Mouse (Mus musculus): ENCODE results near the gene Ddc.

Gene Ddc

DNA sequence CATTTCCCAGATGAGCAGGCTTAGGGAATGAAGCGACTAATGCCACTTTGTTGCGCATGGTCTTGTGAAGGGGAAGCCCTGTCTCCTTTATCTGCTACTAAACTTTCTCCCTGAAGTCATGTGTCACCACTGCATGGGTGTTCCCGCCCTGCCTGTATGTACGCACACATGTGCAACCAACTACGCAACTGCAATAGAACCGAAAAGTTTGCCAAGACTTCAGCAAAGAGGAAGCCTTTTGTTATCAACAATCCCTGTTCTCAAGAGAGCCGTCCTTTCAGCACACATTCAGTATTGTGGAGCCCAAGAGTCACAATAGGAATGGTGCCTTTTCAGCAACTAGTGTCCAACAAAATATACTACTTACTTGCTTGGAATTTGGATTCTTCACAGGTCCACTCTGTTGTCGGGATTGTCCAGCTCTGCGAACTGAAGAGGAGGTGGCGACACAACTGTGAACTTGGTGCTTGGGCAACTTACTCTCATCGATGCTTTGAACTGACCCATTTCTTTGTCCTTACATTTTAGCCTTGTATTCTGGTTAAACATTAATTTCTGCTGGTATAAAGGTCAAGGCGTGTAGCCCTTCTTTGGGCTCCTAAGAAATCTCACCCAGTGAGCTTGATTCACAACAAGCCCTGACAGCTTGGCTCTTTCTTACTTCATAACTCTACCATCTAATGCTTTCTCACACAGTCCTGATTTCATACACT, at the start of gene Ddc:
Gene Ddc, minus strand, starts transcription at position 500 of the 713 bp plus-strand sequence.
- DNase-seq, result no peak

GRCm38 (mm10) chr11:11945766-11946165, 47.8 kb upstream of the Ddc start:
- DNase-seq, result no peak

DNA sequence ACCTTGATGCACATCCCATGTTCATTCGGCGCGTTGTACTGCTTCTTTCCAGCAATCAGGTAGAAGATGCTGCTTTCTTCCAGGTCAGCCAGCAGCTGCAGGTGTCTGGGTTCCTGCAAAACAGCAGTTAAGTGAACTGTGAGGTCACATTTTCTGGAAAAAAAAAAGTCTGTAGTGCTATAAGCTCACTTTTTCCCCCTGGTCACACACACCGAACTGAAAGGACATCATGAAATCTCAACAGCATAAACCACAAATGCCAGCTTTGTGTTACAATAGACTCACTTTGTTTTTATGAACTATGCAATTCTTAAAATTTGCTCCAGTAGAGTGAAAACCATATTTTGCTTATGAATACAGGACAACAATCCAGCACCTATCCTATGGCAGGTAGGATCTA, 46.9 kb upstream of the Ddc start:
- no peak for DNase-seq

- no peak for DNase-seq
These were observed 46.1 kb upstream of the Ddc start for GRCm38 (mm10) chr11:11944082-11944349.

DNA sequence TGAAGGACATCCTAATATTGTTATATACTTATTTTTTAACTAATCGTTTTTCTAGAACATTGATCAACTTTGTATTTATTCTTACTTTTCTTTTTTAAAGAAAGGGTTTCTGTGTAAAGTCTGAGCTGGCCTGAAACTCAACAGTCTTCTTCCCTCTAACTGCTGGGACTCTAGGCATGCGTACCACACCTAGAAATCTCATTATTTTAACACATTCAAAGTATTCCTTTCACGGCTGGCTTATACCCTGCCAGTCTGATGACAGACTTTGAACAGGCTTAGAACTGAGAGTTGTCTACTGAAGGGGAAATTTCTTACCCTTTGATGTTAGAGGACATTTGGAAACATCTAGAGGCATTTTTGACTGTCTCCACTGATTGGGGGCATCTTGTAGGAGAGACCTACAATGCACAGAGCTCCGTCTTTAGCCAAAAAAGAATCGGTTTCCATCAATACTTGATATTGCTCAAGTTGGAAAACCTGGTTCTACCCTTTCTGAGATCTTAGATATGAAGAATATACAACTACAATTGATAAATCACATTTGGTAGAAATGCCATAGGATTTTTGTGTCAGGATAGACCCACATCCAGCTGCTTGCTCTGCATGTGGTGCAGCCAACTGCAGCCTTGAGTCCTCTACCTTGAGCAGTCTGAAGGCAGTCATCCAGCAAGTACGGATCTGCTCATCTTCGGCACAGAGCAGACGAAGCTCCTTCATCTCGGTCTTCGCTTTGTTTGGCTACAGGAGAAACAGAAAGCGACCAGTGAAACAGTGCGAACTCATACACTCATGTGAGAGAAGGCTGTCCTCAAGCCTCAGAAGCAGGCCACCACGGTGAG, 45.5 kb upstream of the Ddc start:
- no peak for DNase-seq

DNA sequence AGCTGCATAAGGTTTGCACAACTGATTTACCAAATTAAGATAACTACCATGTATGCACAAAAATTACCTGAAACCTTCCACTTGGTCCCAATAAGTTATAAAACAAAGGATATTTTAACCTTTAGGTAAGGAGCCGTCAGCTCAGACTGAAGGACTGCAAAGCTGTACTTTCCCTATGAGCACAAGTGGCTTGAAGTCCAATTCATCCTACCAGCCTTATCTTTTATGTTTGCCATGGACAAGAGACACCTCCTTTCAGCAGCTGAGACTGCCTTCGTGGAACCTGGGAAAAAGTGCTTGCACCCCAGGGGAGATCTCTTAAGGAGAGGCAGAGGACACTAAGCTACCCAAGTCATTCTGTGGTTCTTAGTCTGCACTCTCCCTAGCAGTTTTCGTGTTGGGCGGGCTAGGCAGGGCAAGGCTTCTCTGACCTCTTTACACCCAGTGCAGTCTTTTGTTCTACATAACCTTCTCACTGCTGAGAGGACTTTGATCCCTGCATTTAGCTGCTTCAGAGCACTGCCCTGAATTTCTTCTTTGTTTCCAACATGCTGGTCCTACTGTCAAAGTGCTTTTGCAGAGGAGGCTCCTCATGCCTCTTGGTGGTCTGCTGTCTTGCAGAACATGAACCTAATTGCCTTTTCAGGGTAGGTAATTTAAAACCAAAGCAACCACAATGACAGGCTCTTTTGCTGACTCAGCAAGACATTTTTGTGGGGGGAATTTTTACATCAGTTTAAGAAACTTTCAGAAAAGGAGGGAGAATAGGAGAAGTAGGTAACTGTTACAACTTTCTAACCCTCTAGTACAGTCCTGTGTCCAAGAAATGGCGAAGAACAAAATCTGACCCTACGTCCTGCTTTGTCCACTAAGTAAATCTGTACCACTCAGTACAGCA, 44.6 kb upstream of the Ddc start:
- DNase-seq, result peak; percentile 45

GRCm38 (mm10) chr11:11940833-11941681, 43.1 kb upstream of the Ddc start:
- DNase-seq, result no peak

GRCm38 (mm10) chr11:11939611-11940010, 41.7 kb upstream of the Ddc start:
- no peak for DNase-seq

GRCm38 (mm10) chr11:11938591-11938990, 40.6 kb upstream of the Ddc start:
- no peak for DNase-seq

- no peak for DNase-seq
These were observed 39.5 kb upstream of the Ddc start for GRCm38 (mm10) chr11:11937340-11938030.

DNA sequence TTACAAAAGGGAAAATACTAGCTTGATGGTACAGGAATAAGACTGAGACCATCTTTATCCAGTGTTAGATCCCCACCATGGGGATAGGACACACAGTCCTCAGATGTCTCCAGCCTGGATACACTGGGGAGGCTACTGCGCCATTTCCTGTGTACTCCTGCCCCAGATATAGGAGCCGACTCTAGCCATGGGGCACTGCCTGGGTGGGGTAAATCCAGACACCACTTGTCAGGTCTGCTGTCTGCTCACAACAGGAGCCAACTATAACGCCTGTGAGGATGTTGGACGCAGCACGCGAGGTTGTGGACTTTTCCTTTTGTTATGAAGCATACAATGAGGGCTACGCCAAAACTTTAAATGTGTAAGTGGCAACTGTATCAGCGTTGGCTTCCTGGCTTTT, 36.9 kb upstream of the Ddc start:
- DNase-seq, result no peak

DNA sequence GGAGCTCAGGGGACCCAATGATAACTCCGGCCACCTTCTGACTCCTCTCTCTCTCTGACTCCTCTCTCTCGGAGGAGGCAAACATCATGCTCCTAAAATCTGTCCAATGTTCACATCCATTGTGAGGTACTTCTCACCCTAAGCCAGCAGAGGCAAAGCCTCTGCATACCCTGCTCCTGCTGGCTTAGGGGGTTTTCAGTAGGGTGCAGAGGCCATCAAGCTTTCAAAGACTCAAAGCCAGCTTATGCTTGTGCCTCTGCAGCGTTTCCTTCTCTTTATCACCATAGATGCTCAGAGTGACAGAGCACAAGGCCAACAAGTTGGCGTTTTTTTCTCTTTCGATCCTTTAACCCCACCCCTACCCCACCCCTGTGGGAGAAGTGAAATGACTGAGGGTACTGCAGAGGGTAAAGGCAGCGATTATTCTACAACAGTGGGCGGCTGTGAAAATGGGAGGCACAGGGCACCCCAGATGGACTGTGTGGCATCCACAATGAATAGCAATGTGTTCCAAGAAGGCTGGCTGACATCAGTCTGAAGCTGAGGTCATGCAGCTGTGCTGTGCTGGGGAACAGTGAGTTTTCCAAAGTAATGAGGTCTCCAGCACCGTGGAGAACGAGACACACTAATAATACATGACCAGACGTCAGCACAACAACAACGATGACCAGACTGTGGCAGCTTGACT, 34.3 kb upstream of the Ddc start:
- DNase-seq, result no peak

- peak; percentile 42 for DNase-seq
These were observed 33.7 kb upstream of the Ddc start for GRCm38 (mm10) chr11:11931688-11932087.

- DNase-seq, result no peak
These were observed 32.6 kb upstream of the Ddc start for GRCm38 (mm10) chr11:11930527-11930926.

DNA sequence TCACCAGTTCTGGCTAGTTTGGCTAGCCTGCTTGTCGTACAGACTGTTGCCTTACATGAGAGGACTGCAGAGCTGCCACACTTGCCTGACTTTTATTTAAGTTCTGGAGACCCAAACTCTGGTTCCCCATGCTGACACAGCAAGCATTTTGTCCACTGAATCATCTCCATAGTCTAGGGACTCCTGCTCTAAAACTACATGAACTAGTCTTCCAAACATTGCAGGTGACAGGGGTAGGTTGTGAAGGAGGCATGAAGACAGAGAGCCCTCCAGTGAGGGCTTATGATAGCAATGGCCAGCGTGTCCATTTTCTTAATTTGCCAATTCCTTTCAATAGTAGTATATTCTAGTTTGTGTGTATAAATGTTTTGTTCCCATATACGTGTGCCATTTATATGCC, 31.1 kb upstream of the Ddc start:
- no peak for DNase-seq

GRCm38 (mm10) chr11:11928586-11928985, 30.6 kb upstream of the Ddc start:
- no peak for DNase-seq

GRCm38 (mm10) chr11:11923900-11924299, 26.0 kb upstream of the Ddc start:
- DNase-seq, result no peak

DNA sequence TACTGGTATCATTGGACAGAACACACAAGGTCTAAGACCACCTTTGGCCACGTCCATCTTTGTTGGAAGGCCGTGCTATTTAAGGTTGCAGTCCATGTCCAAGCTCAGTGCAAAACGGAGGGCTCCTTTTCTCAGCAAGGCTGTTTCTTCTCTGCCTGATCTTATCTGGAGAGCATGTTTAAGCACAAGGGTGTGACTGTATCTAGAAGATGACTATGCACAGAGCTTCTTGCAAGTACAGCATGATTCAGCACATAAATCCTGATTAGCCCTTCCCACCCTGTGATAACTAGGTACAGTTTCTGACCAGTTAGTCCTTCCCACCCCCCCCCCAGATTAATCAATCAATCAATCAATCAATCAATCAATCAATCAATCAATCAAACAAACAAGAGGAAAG, 25.4 kb upstream of the Ddc start:
- DNase-seq, result no peak

DNA sequence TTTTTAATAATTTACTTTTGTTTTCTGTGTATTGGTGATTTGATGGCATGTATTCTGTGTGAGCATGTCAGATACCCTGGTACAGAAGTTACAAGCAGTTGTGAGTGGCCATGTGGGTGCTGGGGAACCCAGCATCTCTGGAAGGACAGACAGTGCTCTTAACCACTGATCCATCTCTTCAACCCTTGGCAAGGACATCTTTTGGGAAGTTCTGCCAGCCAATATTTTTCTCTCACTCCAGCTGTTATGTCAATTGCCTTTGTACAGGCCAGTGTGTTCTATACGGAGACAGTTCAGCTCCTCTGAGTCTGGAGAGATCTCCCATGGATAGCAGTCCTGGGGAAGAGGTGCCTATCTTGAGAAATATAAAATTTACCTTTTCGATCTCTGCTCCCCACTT, 24.2 kb upstream of the Ddc start:
- DNase-seq, result no peak

- no peak for DNase-seq
These were observed 9.9 kb upstream of the Ddc start for GRCm38 (mm10) chr11:11907703-11908413.

DNA sequence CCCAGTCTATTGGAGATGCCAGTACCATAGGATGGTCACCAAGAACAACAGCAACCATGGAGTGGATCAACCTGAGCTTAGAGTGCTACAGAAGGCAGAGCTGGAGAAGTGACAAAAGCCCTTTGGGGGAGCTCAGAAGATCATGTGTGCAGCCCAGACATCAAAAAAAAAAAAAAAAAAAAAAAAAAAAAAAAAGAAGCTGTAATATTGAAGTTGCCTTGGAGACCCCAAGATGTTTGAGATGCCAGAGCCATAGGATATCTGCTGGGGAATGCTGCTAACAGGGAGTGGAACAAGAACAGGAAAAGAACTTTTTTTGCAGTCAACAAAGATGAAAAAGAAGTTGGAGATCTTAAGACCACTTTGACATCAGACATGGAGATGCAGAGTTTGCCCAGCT, 7.6 kb upstream of the Ddc start:
- DNase-seq, result no peak

All from embryo, embryonic 11 days (tissue).